Mouse (Mus musculus) small intestine, adult 2 months (tissue): Measurements from ENCODE around the gene Lgals12. TPM values are rescaled to one million over a fixed set of nuclear protein-coding genes. Genes with fewer than 3 reads are reported as not detected.

Experiments used
- H3K27ac ChIP-seq: fragments of 200-500 bp; 2 replicates; pipeline ENCODE4 v1.5.1; 2012; ENCODE audit warnings: low read depth, low read length, control low read depth, inconsistent platforms; ENCODE audit not compliant: insufficient read depth
- H3K27me3 ChIP-seq: fragments of 200-500 bp; 2 replicates; pipeline ENCODE4 v1.6.1; 2012; ENCODE audit warnings: mild to moderate bottlenecking, moderate library complexity, low read length, inconsistent platforms; ENCODE audit not compliant: control insufficient read depth, insufficient read depth
- H3K36me3 ChIP-seq: fragments of 200-500 bp; 2 replicates; pipeline ENCODE4 v1.6.1; 2012; ENCODE audit warnings: mild to moderate bottlenecking, low read length, control low read depth, inconsistent platforms; ENCODE audit not compliant: control insufficient read depth, insufficient read depth
- H3K4me1 ChIP-seq: fragments of 200-500 bp; 2 replicates; pipeline ENCODE4 v1.6.1; 2012; ENCODE audit warnings: low read length, inconsistent platforms, mixed read lengths; ENCODE audit not compliant: control insufficient read depth, insufficient read depth, insufficient read length
- H3K4me3 ChIP-seq: fragments of 200-500 bp; 2 replicates; pipeline ENCODE4 v1.5.1; 2012; ENCODE audit warnings: low read depth, mild to moderate bottlenecking, control low read depth, inconsistent platforms, low read length, moderate library complexity
- CTCF ChIP-seq: fragments of 200-500 bp; IDR thresholded peaks from 2 replicates; pipeline ENCODE4 v1.5.1; 2012; ENCODE audit warnings: low read depth, mild to moderate bottlenecking, control low read depth, inconsistent platforms, low read length, moderate library complexity, mixed read lengths; ENCODE audit not compliant: insufficient replicate concordance, insufficient read length; ENCODE audit errors: extremely low read depth
- POLR2A ChIP-seq: fragments of 200-500 bp; IDR thresholded peaks from 2 replicates; pipeline ENCODE4 v1.6.1; 2012; ENCODE audit warnings: low read depth, mild to moderate bottlenecking, control low read depth, inconsistent platforms, low read length, moderate library complexity
- WGBS: fragments of 180-500 bp; shearing (Covaris S2); methylation state at CpG from one replicate; pipeline ENCODE4 v1.1.7; 2018; 5-methylcytosine and 5-hydroxymethylcytosine counted together
- polyA plus RNA-seq: library from polyadenylated mRNA; depleted of rRNA; stranded (reverse); fragments of >200 nt; gene quantifications from 2 replicates; pipeline ENCODE4 v1.2.3, GENCODE M21; 2012

The Lgals12 gene
- polyA plus RNA-seq, 1 experiment, result 1.2 TPM

- H3K4me1 ChIP-seq, result peaks cover 10% of the 10 kb centered on the region
- no peak overlapping the region for H3K27ac ChIP-seq
- no peaks in the 10 kb centered on the region for H3K27me3 ChIP-seq
- no peak for TF ChIP-seq POLR2A
- no peak for TF ChIP-seq CTCF
- H3K4me3 ChIP-seq, result no peak overlapping the region
- 94% methylated on average over 7 of the region's 7 CpGs for WGBS
- H3K36me3 ChIP-seq, result no peaks in the 10 kb centered on the region
Observed at GRCm38 (mm10) chr19:7613151-7613550, 6.2 kb upstream of the Lgals12 start.

GRCm38 (mm10) chr19:7611942-7612757 lies 5.2 kb upstream of the Lgals12 start, which contains the start of gene Hrasls5:
Hrasls5 (plus strand) TSS chr19:7612541.
- Histone ChIP-seq H3K27ac (no peak within 1 kb of the TSS), H3K27me3 (no peaks in the 10 kb centered on the region), H3K4me3 (peak within 1 kb of the TSS; percentile 46), H3K36me3 (no peaks in the 10 kb centered on the region), H3K4me1 (peaks cover 14% of the 10 kb centered on the region)
- 5% methylated on average over 54 of the region's 54 CpGs for WGBS
- TF ChIP-seq POLR2A (no peak), CTCF (peak; percentile 16; the same call in 1 of the 2 replicates)

- H3K27ac ChIP-seq, result peak overlapping the region; percentile 94
- peaks cover 21% of the 10 kb centered on the region for H3K4me1 ChIP-seq
- H3K36me3 ChIP-seq, result no peaks in the 10 kb centered on the region
- 24% methylated on average over 7 of the region's 7 CpGs for WGBS
- TF ChIP-seq POLR2A (no peak), CTCF (no peak)
- H3K27me3 ChIP-seq, result no peaks in the 10 kb centered on the region
- no peak overlapping the region for H3K4me3 ChIP-seq
Observed at GRCm38 (mm10) chr19:7607690-7608201, 753 bp upstream of the Lgals12 start.

GRCm38 (mm10) chr19:7605930-7606783 lies 836 bp downstream of the Lgals12 start:
- no peaks in the 10 kb centered on the region for H3K36me3 ChIP-seq
- H3K27ac ChIP-seq, result peak overlapping the region; percentile 94
- TF ChIP-seq CTCF (peak; percentile 7; the same call in 1 of the 2 replicates), POLR2A (no peak)
- peak overlapping the region; percentile 45 for H3K4me3 ChIP-seq
- peaks cover 17% of the 10 kb centered on the region for H3K4me1 ChIP-seq
- H3K27me3 ChIP-seq, result no peaks in the 10 kb centered on the region
- WGBS, result 7% methylated on average over 15 of the region's 15 CpGs

- H3K4me3 ChIP-seq, result no peak overlapping the region
- H3K4me1 ChIP-seq, result peaks cover 14% of the 10 kb centered on the region
- no peaks in the 10 kb centered on the region for H3K27me3 ChIP-seq
- no peak overlapping the region for H3K27ac ChIP-seq
- H3K36me3 ChIP-seq, result no peaks in the 10 kb centered on the region; the same call in 1 of the 2 replicates
- TF ChIP-seq CTCF (no peak), POLR2A (no peak)
Observed at GRCm38 (mm10) chr19:7605013-7605412, 2.0 kb downstream of the Lgals12 start.

- TF ChIP-seq CTCF, result no peak
- no peak for TF ChIP-seq POLR2A
- WGBS, result 94% methylated on average over 10 of the region's 10 CpGs
- no peak overlapping the region for H3K27ac ChIP-seq
- H3K36me3 ChIP-seq, result no peaks in the 10 kb centered on the region; the same call in 1 of the 2 replicates
- H3K27me3 ChIP-seq, result no peaks in the 10 kb centered on the region
- H3K4me1 ChIP-seq, result peaks cover 12% of the 10 kb centered on the region
- H3K4me3 ChIP-seq, result no peak overlapping the region
Observed at GRCm38 (mm10) chr19:7604107-7604506, 2.9 kb downstream of the Lgals12 start.
